In genomic region chr12:9251772-9252171, GRCm38 (mm10) we compare ENCODE assay signal across 9 mouse cellular contexts.
DNase-seq lines count a peak whose midpoint lies in the region; ATAC-seq and TF ChIP-seq lines count a peak whose summit lies in the region.
"Had no signal": no experiment of that assay in that cellular context is flagged by ENCODE, and none has a peak within 500 bp of the region (broad histone marks: within the 10 kb centered on the region; RNA-seq: fewer than 3 reads in every experiment).

No protein-coding gene starts in this region.

- H3K4me2 ChIP-seq in kidney, embryonic 14.5 days (replicated peaks; ENCODE audit: low read depth, low read length) = no peak overlapping the region
- H3K4me2 ChIP-seq in midbrain, postnatal 0 days (ENCODE audit: low read depth, low read length, poor library complexity, severe bottlenecking) = no peak overlapping the region
- H3K4me2 ChIP-seq: limb, embryonic 13.5 days had no signal

- H3K9me3 ChIP-seq in kidney, embryonic 14.5 days (ENCODE audit: control insufficient read depth, low read length) = no peaks in the 10 kb centered on the region
- no peaks in the 10 kb centered on the region for H3K9me3 ChIP-seq in G1E (replicated peaks)
- no peaks in the 10 kb centered on the region for H3K9me3 ChIP-seq in midbrain, postnatal 0 days (ENCODE audit: low read length)
- H3K9me3 ChIP-seq: limb, embryonic 13.5 days had no signal

- H3K27ac ChIP-seq in kidney, embryonic 14.5 days (ENCODE audit: low read depth, low read length) = no peak overlapping the region
- no peak overlapping the region for H3K27ac ChIP-seq in cerebellum, adult 2 months (ENCODE audit: insufficient read depth, low read length)
- no peak overlapping the region for H3K27ac ChIP-seq in midbrain, postnatal 0 days (ENCODE audit: low read depth, low read length)
- H3K27ac ChIP-seq: limb, embryonic 13.5 days had no signal

- TF ChIP-seq POLR2A in cerebellum, adult 2 months (IDR thresholded peaks at IDR 0.05; ENCODE audit: borderline replicate concordance, insufficient read depth, low read length) = no peak

- no peaks in the 10 kb centered on the region for H3K27me3 ChIP-seq in kidney, embryonic 14.5 days (ENCODE audit: control insufficient read depth, insufficient read depth, low read length)
- H3K27me3 ChIP-seq in G1E (ENCODE audit: insufficient read depth, low read length) = no peaks in the 10 kb centered on the region
- no peaks in the 10 kb centered on the region for H3K27me3 ChIP-seq in cerebellum, adult 2 months (ENCODE audit: control insufficient read depth, insufficient read depth, low read length)
- H3K27me3 ChIP-seq in midbrain, postnatal 0 days (ENCODE audit: insufficient read depth, low read length) = no peaks in the 10 kb centered on the region

- no peak for ATAC-seq in kidney, embryonic 14.5 days (ENCODE audit: low FRiP score, low TSS enrichment)
- no peak for ATAC-seq in G1E (ENCODE audit: extremely low read depth, insufficient number of reproducible peaks, low FRiP score, poor library complexity, severe bottlenecking)
- ATAC-seq in midbrain, postnatal 0 days (ENCODE audit: low FRiP score) = no peak
- ATAC-seq in megakaryocyte-erythroid progenitor cell, adult 5-6 weeks (replicated peaks; ENCODE audit: low FRiP score, low TSS enrichment, poor library complexity, severe bottlenecking) = no peak

- WGBS in kidney, embryonic 14.5 days = 33% methylated on average over 5 of the region's 5 CpGs
- WGBS in cerebellum, adult 2 months = 39% methylated on average over 5 of the region's 5 CpGs
- 30% methylated on average over 5 of the region's 5 CpGs for WGBS in midbrain, postnatal 0 days

- no peak overlapping the region for H3K9ac ChIP-seq in kidney, embryonic 14.5 days (ENCODE audit: low read depth, low read length)
- H3K9ac ChIP-seq in midbrain, postnatal 0 days (replicated peaks; ENCODE audit: low read length, poor library complexity, severe bottlenecking) = no peak overlapping the region
- H3K9ac ChIP-seq: limb, embryonic 13.5 days had no signal

- H3K4me1 ChIP-seq in kidney, embryonic 14.5 days (ENCODE audit: control insufficient read depth, insufficient read depth, low read length) = no peaks in the 10 kb centered on the region; the same call in 1 of the 2 replicates
- no peaks in the 10 kb centered on the region for H3K4me1 ChIP-seq in G1E (ENCODE audit: insufficient read depth, low read depth, low read length)
- H3K4me1 ChIP-seq in cerebellum, adult 2 months (ENCODE audit: control insufficient read depth, insufficient read depth, low read length) = peaks cover 10% of the 10 kb centered on the region
- H3K4me1 ChIP-seq in midbrain, postnatal 0 days (ENCODE audit: insufficient read depth, low read length) = no peaks in the 10 kb centered on the region

- DNase-seq in kidney, adult 18-20 months = peak; percentile 59
- no peak for DNase-seq in G1E (ENCODE audit: low spot score)
- peak; percentile 45 to 52 for DNase-seq in cerebellum, adult 2 months
- peak; percentile 9 to 19 for DNase-seq in frontal cortex, postnatal 10 days (ENCODE audit: low spot score in 2 of 2)
- DNase-seq in layer of hippocampus, postnatal 25 days (ENCODE audit: extremely low spot score in 1 of 2, low spot score in 1 of 2) = peak; percentile 17 to 42
- DNase-seq in midbrain, postnatal 0 days (ENCODE audit: low spot score) = peak; percentile 37

- peak; percentile 21; the same call in 1 of the 2 replicates for TF ChIP-seq CTCF in G1E (IDR thresholded peaks at IDR 0.05; ENCODE audit: low read depth, low read length)
- peak; percentile 80 for TF ChIP-seq CTCF in cerebellum, adult 2 months (IDR thresholded peaks at IDR 0.05; ENCODE audit: borderline replicate concordance, insufficient read depth, low read depth, low read length)
- peak; percentile 61 for TF ChIP-seq CTCF in midbrain, postnatal 0 days (IDR thresholded peaks at IDR 0.05)

- H3K4me3 ChIP-seq in kidney, embryonic 14.5 days (ENCODE audit: low read length) = no peak overlapping the region
- no peak overlapping the region for H3K4me3 ChIP-seq in G1E (ENCODE audit: low read depth, low read length)
- no peak overlapping the region for H3K4me3 ChIP-seq in cerebellum, adult 2 months (replicated peaks; ENCODE audit: insufficient read depth, low read depth, low read length)
- no peak overlapping the region for H3K4me3 ChIP-seq in midbrain, postnatal 0 days (ENCODE audit: low read depth, low read length)
- H3K4me3 ChIP-seq: limb, embryonic 13.5 days had no signal

- H3K36me3 ChIP-seq in kidney, embryonic 14.5 days (ENCODE audit: control insufficient read depth, insufficient read depth, low read length) = no peaks in the 10 kb centered on the region
- no peaks in the 10 kb centered on the region for H3K36me3 ChIP-seq in G1E (replicated peaks)
- H3K36me3 ChIP-seq in midbrain, postnatal 0 days (ENCODE audit: insufficient read depth, low read length) = no peaks in the 10 kb centered on the region
- H3K36me3 ChIP-seq: limb, embryonic 13.5 days had no signal

Comparison
In these comparisons a context has a peak if more than half of its experiments do, and no peak if none do; other contexts are left out.
1. CTCF ChIP-seq: peak in every context shown above with its lines; median percentile 80 in cerebellum, adult 2 months; 61 in midbrain, postnatal 0 days; 21 in G1E.